Mouse (Mus musculus) cerebellum, adult 2 months (tissue): ENCODE measurements around the gene Mrrf. TPM values are rescaled to one million over a fixed set of nuclear protein-coding genes. Genes with fewer than 3 reads are reported as not detected.
"Not testable (repeated sequence)": the region's sequence is repeated elsewhere in the genome, so short reads cannot be mapped to it uniquely, and the experiment has no call there.

Source experiments
- DNase-seq, 2 experiments: peaks; one replicate each; pipeline ENCODE4 v3.0.0; 2021
- H3K27ac ChIP-seq: fragments of 200-500 bp; 2 replicates; pipeline ENCODE4 v1.5.1; 2012; ENCODE audit warnings: low read length, control low read depth, inconsistent platforms; ENCODE audit not compliant: insufficient read depth
- H3K27me3 ChIP-seq: fragments of 200-500 bp; 2 replicates; pipeline ENCODE4 v1.6.1; 2012; ENCODE audit warnings: inconsistent platforms, mild to moderate bottlenecking, low read length, moderate library complexity; ENCODE audit not compliant: control insufficient read depth, insufficient read depth
- H3K4me1 ChIP-seq: fragments of 200-500 bp; 2 replicates; pipeline ENCODE4 v1.6.1; 2011; ENCODE audit warnings: low read length; ENCODE audit not compliant: control insufficient read depth, insufficient read depth
- H3K4me3 ChIP-seq: fragments of 200-500 bp; replicated peaks from 2 replicates; pipeline ENCODE3; 2011; ENCODE audit warnings: mild to moderate bottlenecking, low read depth, low read length, control low read depth; ENCODE audit not compliant: insufficient read depth
- CTCF ChIP-seq: fragments of 200-500 bp; IDR thresholded peaks from 2 replicates; pipeline ENCODE4 v1.5.1; 2011; ENCODE audit warnings: low read depth, mild to moderate bottlenecking, control low read depth, low read length, moderate library complexity, borderline replicate concordance; ENCODE audit not compliant: insufficient read depth
- POLR2A ChIP-seq: fragments of 200-500 bp; IDR thresholded peaks from 2 replicates; pipeline ENCODE4 v1.6.1; 2011; ENCODE audit warnings: low read length, control low read depth, borderline replicate concordance; ENCODE audit not compliant: insufficient read depth
- WGBS: fragments of 180-500 bp; shearing (Covaris S2); methylation state at CpG from one replicate; pipeline ENCODE4 v1.1.7; 2018; 5-methylcytosine and 5-hydroxymethylcytosine counted together
- polyA plus RNA-seq: library from polyadenylated mRNA; depleted of rRNA; stranded (reverse); fragments of >200 nt; gene quantifications from 2 replicates; pipeline ENCODE4 v1.2.3, GENCODE M21; 2012

Mrrf gene
- polyA plus RNA-seq, 1 experiment: 25.1 TPM

- 95% methylated on average over 7 of the region's 7 CpGs for WGBS
- no peak overlapping the region for H3K27ac ChIP-seq
- H3K4me3 ChIP-seq: no peak overlapping the region
- no peaks in the 10 kb centered on the region for H3K27me3 ChIP-seq
- TF ChIP-seq POLR2A (no peak), CTCF (no peak)
- H3K4me1 ChIP-seq: no peaks in the 10 kb centered on the region
- DNase-seq: no peak
Observed at GRCm38 (mm10) chr2:36148876-36149365, 12.7 kb downstream of the Mrrf start.

GRCm38 (mm10) chr2:36152401-36152800, 16.2 kb downstream of the Mrrf start:
- not testable (repeated sequence) for H3K4me1 ChIP-seq, H3K27me3 ChIP-seq, H3K4me3 ChIP-seq, H3K27ac ChIP-seq, DNase-seq
- WGBS: 95% methylated on average over 4 of the region's 4 CpGs

- H3K27ac ChIP-seq: no peak overlapping the region
- no peak for DNase-seq
- H3K27me3 ChIP-seq: no peaks in the 10 kb centered on the region
- no peak overlapping the region for H3K4me3 ChIP-seq
- no peaks in the 10 kb centered on the region for H3K4me1 ChIP-seq
- 100% methylated on average over 1 of the region's 1 CpGs for WGBS
- no peak for TF ChIP-seq POLR2A
- no peak for TF ChIP-seq CTCF
Observed at GRCm38 (mm10) chr2:36157461-36157860, 21.3 kb downstream of the Mrrf start.

GRCm38 (mm10) chr2:36159336-36159735, 23.1 kb downstream of the Mrrf start:
- H3K27me3 ChIP-seq: no peaks in the 10 kb centered on the region
- no peak overlapping the region for H3K4me3 ChIP-seq
- WGBS: 91% methylated on average over 4 of the region's 4 CpGs
- no peaks in the 10 kb centered on the region for H3K4me1 ChIP-seq
- no peak overlapping the region for H3K27ac ChIP-seq
- DNase-seq: no peak
- no peak for TF ChIP-seq POLR2A
- no peak for TF ChIP-seq CTCF

GRCm38 (mm10) chr2:36167990-36168618, 31.9 kb downstream of the Mrrf start:
- DNase-seq: no peak
- H3K4me1 ChIP-seq: no peaks in the 10 kb centered on the region
- no peak overlapping the region for H3K4me3 ChIP-seq
- 45% methylated on average over 1 of the region's 1 CpGs for WGBS
- no peak overlapping the region for H3K27ac ChIP-seq
- no peaks in the 10 kb centered on the region for H3K27me3 ChIP-seq
- TF ChIP-seq CTCF: no peak
- TF ChIP-seq POLR2A: no peak

GRCm38 (mm10) chr2:36169176-36169575, 33.0 kb downstream of the Mrrf start:
- DNase-seq: no peak
- Histone ChIP-seq H3K27ac (no peak overlapping the region), H3K4me3 (no peak overlapping the region), H3K4me1 (no peaks in the 10 kb centered on the region), H3K27me3 (no peaks in the 10 kb centered on the region)
- WGBS: 86% methylated on average over 4 of the region's 4 CpGs
- TF ChIP-seq CTCF (no peak), POLR2A (no peak)

- Histone ChIP-seq H3K27ac (no peak overlapping the region), H3K4me1 (no peaks in the 10 kb centered on the region), H3K27me3 (no peaks in the 10 kb centered on the region), H3K4me3 (no peak overlapping the region)
- 57% methylated on average over 4 of the region's 4 CpGs for WGBS
- no peak for DNase-seq
- TF ChIP-seq POLR2A: no peak
- no peak for TF ChIP-seq CTCF
Observed at GRCm38 (mm10) chr2:36172136-36172535, 35.9 kb downstream of the Mrrf start.

- H3K27me3 ChIP-seq: no peaks in the 10 kb centered on the region
- WGBS: 73% methylated on average over 3 of the region's 3 CpGs
- H3K4me3 ChIP-seq: no peak overlapping the region
- TF ChIP-seq CTCF: no peak
- no peak for TF ChIP-seq POLR2A
- no peak overlapping the region for H3K27ac ChIP-seq
- no peak for DNase-seq
- H3K4me1 ChIP-seq: no peaks in the 10 kb centered on the region
Observed at GRCm38 (mm10) chr2:36172574-36172973, 36.4 kb downstream of the Mrrf start.
